In genomic region chr10:122845471-122845870, GRCm38 (mm10) we compare ENCODE assay signal across 12 mouse cellular contexts.
DNase-seq lines count a peak whose midpoint lies in the region; ATAC-seq and TF ChIP-seq lines count a peak whose summit lies in the region.
"Had no signal": no experiment of that assay in that cellular context is flagged by ENCODE, and none has a peak within 500 bp of the region (broad histone marks: within the 10 kb centered on the region; RNA-seq: fewer than 3 reads in every experiment).

No protein-coding gene starts in this region.

- no peak overlapping the region for H3K4me3 ChIP-seq in limb, embryonic 14.5 days (replicated peaks; ENCODE audit: low read length)
- H3K4me3 ChIP-seq: megakaryocyte, embryonic 14.5 days; stomach, embryonic 15.5 days had no signal

- DNase-seq in layer of hippocampus, postnatal 10 days (ENCODE audit: low spot score in 2 of 2): peak; percentile 49 to 56
- no peak for DNase-seq in layer of hippocampus, adult 9-10 months (ENCODE audit: low spot score)
- DNase-seq in cerebellum, adult 11-12 months: peak; percentile 80
- DNase-seq in gastrocnemius, postnatal 25 days: peak; percentile 48
- peak; percentile 38 for DNase-seq in limb, embryonic 14.5 days (ENCODE audit: low spot score)
- no peak for DNase-seq in adrenal gland, postnatal 36 days
- no peak for DNase-seq in adrenal gland, postnatal 4 days (ENCODE audit: low spot score in 2 of 2)
- no peak for DNase-seq in frontal cortex, postnatal 14 days (ENCODE audit: low spot score in 2 of 2)

- ATAC-seq in limb, embryonic 14.5 days (ENCODE audit: low FRiP score, low read depth): peak; percentile 65

- H3K27me3 ChIP-seq in limb, embryonic 14.5 days (ENCODE audit: control insufficient read depth, insufficient read depth, low read length): no peaks in the 10 kb centered on the region
- H3K27me3 ChIP-seq: megakaryocyte, embryonic 14.5 days; stomach, embryonic 15.5 days had no signal

- no peaks in the 10 kb centered on the region for H3K9me3 ChIP-seq in limb, embryonic 14.5 days (ENCODE audit: control insufficient read depth, low read length)
- H3K9me3 ChIP-seq: megakaryocyte, embryonic 14.5 days; stomach, embryonic 15.5 days had no signal

- H3K4me1 ChIP-seq in limb, embryonic 14.5 days (ENCODE audit: control insufficient read depth, insufficient read depth, low read length): peaks cover 14% of the 10 kb centered on the region

- no peak overlapping the region for H3K4me2 ChIP-seq in limb, embryonic 14.5 days (replicated peaks; ENCODE audit: low read depth, low read length, severe bottlenecking)
- H3K4me2 ChIP-seq: stomach, embryonic 15.5 days had no signal

- no peak for TF ChIP-seq POLR2A in limb, embryonic 14.5 days (IDR thresholded peaks at IDR 0.05; ENCODE audit: borderline replicate concordance, extremely low read depth, insufficient read depth, insufficient read length)

- H3K27ac ChIP-seq in limb, embryonic 14.5 days (replicated peaks; ENCODE audit: low read depth, low read length): peak overlapping the region; percentile 35; the same call in 1 of the 2 replicates
- H3K27ac ChIP-seq: kidney, postnatal 0 days; stomach, embryonic 15.5 days had no signal

- 58% methylated on average over 7 of the region's 7 CpGs for WGBS in limb, embryonic 14.5 days

- no peaks in the 10 kb centered on the region for H3K36me3 ChIP-seq in limb, embryonic 14.5 days (ENCODE audit: control insufficient read depth, insufficient read depth, low read length)
- H3K36me3 ChIP-seq: G1E had no signal

- H3K9ac ChIP-seq in limb, embryonic 14.5 days (ENCODE audit: low read depth, low read length, severe bottlenecking): no peak overlapping the region
- H3K9ac ChIP-seq: stomach, embryonic 15.5 days had no signal

Comparison
In these comparisons a context has a peak if more than half of its experiments do, and no peak if none do; other contexts are left out.
1. DNase-seq: peak in layer of hippocampus, postnatal 10 days (2 of 2), cerebellum, adult 11-12 months (single experiment), gastrocnemius, postnatal 25 days (single experiment) and limb, embryonic 14.5 days (single experiment); none in layer of hippocampus, adult 9-10 months (single experiment), adrenal gland, postnatal 36 days (0 of 2), adrenal gland, postnatal 4 days (0 of 2) and frontal cortex, postnatal 14 days (0 of 2).